Mouse (Mus musculus) fibroblast of lung, adult 2 months (primary cell): ENCODE data around the gene Cfap299.
A peak's percentile ranks its signal among the peaks of the same experiment; 100 is the strongest.

Experiments used
- DNase-seq: peaks from one replicate; pipeline ENCODE4 v3.0.0-alpha.2; 2011; ENCODE audit warnings: low read depth

Gene Cfap299

DNA sequence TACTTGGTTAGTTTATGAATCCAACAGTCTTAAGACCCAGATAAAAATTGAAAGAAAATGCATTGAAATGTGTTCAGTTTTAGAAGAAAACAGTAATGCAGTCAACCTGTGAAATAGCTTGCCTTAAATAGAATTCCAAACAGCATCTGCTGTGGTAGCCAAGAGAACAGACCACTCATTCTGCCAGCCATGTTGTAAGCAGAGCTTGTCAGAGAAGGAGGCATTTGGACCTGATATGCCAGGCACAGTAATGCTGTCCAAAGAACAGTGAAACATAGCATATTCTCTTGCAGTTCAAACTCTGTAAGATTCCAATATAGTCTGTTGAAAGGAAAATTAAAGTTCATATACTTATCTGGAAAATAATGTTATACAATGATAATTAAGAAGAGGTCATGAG, 321.2 kb downstream of the Cfap299 start:
- no peak for DNase-seq

DNA sequence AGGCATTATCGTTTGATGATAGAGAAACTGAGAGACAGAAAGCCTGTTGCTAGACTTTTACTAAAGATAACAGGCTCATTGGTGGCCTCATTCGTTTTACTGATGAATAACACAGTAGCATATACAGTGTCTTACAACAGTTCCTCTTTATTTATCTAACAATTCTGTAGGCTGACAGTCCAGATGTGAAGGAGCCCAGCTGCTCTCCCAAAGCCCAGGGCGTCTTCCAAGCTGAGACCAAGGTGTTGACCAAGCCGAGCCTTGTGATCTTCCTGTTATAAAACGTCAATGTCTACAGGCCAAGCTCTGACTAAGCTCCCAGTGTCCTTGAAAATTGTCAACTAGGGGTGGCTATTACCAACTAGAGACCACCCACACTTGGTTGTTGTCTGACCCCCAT, 321.9 kb downstream of the Cfap299 start:
- DNase-seq, result no peak

DNA sequence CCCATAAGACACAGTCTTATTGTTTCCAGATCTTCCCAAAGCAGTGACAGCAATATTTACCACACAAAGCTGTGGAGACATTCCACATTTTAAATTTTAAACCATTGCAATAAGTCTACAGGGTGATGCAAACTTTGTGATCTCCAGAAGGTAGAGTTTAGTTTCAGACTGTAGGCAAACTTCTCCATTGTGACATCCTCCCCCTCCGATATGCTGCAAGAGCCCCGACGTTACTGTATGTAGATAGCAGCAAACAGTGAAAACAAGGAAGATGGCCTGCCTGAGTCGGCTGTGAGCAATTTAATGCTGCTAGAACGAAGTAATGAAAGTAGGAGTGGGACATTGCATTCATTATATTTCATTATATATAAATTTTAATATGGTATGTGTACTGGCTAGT, 359.1 kb downstream of the Cfap299 start:
- no peak for DNase-seq

DNA sequence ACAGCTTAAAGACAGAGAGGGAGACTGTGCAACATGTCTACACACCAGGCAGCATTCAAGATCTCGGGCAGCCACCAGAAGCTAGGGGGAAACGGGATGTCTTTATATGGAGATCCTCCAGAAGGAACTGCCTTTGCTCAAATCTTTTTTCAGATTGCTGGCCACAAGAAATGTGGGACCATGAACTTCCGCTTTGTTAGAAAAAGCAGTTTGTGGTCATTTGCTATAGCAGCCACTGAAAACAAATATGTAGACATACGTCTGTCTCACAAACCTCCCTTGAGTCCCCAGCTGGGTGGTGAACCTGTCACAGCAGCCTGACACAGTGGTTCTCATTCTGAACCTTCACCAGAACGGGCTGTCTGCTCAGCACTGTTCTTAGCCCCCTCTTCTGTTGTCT, 363.0 kb downstream of the Cfap299 start:
- DNase-seq, result no peak

DNA sequence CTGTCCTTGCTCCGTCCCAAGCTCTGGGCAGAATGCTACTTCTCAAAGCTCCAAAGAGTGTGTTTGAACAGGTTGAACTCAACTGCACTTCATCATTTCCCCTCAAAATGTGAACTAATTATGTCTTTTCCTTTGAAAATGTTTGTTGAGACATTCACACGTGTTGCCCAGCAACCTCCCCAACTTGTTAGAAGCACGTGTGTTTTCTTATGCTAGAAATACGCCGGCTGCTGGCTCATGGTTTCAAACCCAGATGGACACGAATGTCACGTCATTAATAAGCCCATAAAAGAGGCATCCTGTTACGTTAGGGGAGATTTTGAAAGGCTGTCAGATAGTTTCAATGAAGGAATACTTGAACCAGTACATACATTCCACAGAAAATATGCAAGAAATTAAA, 367.2 kb downstream of the Cfap299 start:
- DNase-seq, result no peak

DNA sequence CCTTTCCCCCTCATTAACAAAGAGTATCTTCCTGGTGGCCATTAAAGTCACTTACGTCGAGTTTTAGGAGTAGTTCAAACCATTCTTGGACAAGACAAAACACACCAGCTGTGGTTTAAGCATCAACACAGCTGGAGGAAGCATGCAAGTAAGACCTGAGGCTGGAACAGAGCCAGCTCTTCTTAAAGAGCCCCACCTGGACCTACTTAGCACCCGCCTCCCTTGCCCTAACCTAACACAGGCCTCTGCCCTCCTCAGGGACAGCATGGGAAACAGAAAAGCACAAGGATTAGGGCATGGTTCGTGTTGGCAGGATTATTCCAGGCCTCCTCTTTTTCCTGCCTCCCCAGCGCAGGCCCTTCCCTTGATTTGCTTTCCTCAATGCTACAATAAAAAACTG, 374.9 kb downstream of the Cfap299 start:
- DNase-seq, result no peak

DNA sequence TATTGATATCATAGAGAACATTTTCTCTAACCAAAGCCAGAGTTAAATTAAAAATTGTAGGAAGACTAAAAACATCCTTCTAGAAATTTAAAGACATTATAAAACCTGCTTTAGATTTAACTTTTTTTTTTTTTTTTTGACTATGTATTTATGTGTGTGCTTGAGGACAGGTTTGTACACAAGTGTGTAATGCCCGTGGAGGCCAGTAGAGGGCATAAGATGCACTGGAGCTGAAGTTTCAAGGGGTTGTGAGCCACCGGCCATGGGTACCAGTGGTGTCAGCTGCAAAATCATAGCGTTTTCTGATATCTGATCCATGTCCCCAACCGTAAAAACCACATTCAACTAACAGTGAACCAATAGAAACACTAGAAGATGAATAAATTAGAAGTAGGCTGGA, 377.5 kb downstream of the Cfap299 start:
- no peak for DNase-seq

DNA sequence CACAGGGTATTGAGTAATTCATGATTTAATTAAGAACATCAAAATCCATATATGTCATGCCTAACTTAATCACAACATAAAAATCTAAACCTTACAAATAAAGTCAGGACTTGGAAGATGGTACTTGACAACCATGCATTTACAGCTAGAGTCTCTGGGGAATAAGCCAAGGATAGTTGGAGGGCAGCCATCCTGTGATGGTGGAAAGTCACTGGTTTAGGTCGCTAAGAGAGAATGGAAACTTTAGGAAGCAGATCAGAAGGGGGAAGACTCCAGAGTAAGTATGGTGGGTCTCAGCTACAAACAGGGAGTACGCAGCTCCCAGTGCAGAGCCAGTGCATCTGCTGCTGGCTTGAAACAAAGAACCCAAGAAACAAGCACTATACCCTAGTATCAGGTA, 386.3 kb downstream of the Cfap299 start:
- no peak for DNase-seq

DNA sequence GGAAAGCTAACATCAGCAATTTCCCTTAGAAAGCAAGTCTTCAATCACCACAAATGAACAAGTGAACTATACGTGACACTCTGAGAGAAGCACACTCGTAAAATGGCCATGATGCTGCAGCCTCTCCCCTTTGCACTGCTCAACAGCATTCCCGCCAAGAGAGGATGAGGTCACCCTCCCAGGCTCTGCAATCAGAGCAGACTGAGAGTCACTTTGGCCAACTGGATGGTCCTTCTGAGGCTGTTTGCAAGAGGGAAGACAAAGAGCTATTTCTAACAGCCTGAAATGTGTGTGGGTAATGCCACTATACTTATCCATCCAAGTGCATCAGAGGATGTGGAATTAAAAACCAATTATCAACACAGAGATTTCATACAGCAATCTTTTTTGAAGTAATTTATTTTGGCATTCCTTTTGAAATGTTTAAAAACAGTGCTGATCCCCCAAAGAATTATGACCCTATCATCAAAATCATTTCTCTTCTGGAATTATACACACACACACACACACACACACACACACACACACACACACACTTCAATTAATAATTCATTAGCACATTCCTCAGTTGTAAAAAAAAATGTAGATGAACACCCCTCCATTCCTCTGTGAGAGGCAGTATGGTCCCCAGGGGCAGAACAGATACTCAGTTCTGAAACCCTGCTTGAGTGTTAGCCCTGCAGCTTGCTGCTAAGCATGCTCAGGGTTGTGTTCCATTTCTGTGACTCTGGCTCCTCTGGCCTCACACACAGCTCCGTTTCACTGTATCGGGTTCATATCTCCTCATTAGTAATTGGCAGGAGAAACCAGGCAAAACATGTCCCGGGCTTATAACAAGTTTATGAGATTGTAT, 403.3 kb downstream of the Cfap299 start:
- no peak for DNase-seq

DNA sequence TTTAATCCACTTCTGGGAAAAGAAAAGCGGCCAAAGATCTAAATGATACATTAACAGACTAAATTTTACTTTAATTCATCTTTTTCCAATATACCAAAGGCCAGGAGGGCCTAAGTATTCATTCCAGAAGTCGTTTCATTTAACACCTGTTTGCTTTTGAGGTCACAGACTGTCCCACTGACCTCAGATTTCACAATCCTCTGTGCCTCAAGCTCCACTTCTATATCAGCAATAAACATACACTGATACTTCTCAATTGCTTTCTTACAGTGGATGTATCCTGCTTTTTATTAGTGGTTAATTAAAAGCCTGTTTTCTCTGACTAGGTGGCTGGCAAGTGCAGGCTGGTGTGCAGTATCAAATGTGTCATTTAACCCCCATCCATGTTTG, 403.9 kb downstream of the Cfap299 start:
- no peak for DNase-seq

DNA sequence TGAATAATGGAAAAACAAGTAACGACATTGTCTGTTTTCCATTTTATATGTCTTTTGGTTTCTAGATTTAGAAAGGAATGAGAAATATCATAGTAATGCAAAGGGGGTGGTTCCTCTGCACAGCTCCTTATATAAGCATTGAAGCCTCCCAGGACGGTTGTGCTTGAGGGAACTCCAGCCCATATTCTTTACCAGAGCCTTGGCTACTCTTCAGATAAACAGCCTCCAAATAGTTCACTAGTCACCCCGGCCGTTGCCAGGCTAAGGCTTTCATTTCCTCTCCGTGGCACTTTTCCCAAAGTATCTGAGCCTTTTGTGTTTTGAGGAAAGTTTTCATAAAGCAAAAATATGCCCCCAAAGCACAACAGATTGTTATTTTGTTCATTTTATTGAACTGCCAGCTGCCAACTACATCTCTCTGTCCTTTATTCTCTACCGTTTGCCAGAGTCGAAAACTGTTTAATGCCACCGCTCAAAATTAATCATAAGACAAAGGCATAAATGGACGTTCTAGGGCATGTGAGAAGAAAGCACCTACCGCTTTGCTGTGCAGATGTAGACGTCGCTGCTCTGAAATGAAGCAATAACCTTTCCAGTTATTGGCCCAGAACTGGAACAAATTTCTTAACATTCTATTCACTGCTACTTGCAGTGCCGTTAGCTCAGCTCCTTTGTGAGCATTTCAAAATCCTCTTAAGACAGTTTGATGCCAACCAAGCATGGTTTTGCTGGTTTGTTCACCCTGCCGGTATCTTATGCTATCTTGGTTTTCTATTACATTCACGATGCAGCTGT, 433.0 kb downstream of the Cfap299 start:
- peak; percentile 17 for DNase-seq

DNA sequence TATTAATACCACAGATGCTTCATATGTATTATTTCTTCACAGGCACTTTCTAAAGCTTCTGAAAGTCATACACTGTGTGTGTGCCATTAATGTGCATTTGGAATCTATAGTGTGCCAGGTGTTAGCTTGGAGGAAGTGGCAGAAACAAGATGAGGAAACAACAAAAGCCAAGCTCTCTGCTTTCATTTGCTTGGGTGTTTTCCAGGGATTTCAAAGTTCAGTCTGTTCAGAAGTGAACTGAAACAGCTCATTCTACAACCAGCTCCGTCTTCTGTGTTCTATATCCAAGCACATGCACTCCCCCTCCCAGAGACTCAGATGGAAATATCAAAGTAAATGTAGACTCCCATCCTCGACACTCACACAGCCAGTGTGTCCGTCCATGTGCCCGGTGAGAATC, 449.5 kb downstream of the Cfap299 start:
- no peak for DNase-seq

DNA sequence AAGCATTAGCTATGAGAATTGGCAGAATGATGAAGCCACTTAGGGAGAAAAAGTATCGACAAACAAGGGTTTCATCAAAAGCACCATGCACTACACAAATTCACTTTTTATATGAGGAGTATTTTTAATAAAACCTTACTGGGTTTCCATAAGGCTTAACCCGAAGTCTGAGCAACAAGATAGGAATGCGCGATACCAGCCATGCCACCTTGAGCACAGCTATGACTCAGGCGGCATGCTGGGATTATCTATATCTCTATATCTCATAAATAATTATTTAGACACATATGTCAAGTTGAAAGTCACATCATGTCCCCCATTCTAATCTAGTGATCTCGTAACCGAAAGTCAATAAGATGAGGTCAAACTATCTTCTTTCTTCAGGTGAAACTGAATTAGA, 453.0 kb downstream of the Cfap299 start:
- no peak for DNase-seq

DNA sequence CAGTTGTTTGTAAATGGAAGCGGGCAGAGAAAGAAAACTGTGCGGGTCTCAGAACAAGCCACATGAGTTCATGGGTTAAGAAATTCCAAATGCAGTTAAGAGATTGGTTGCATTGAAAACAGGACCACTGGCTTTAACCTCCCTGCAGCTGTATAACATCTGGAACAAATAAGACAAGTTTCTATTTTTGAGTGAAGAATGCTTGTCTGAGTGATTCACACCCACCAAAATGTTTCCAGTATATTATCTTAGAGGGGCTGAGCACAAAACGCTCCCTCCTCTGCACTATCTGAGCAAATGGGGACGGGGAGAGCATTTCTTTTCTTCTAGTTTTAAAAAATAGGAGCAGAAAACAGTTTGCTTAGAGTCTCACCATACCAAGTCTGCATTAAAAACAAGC, 458.6 kb downstream of the Cfap299 start:
- no peak for DNase-seq

DNA sequence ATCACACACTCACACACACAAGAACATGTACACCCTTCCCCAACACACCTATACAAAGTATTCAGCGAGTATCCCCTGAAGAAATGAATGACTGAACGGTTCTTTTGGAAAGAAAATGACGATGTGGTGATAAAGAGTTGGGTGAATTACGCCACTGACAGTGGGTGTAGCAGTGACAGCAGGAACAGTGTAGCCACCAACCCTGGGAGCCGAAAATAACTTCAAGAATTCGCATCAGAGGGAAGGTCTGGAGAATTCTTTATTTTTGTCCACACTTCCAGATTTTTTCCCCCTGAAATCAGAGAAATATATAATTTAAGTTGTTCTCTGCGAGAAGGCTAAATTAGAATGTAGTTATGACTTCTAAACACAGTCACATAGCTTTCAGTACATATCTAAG, 459.5 kb downstream of the Cfap299 start:
- no peak for DNase-seq

DNA sequence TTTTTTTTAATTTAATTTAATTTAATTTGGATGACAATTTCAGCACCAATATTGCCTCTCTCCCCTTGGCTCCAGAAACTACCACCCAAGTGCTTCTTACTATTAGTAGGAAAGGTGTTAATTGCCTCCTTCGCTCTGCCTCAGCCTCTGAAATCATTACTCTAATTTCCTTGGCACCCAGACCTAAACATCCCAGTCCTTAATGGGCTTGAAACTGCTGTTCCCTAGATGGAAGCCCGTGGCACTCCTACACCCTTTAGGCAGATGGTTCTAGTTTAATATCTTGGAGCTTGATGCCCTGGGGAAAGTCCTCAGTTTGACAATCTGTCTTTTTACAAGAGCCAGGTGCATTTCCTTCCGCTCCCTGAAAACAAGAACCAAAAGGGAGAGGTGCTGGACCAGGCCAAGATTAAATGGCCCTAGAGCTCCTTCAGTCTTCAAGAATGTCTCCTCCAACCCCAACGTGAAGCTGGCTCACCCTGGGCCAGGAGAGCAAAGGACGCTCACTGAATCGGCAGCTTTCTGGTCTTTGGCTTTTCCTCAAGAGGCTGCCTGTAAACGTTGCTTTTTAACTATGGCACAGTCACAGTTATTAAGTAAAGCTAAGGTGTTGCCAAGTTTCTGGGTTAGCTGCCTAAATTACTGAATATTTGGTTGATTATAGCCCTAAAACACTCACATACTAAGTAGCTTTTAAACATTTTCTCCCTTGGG, 461.9 kb downstream of the Cfap299 start:
- DNase-seq, result no peak

DNA sequence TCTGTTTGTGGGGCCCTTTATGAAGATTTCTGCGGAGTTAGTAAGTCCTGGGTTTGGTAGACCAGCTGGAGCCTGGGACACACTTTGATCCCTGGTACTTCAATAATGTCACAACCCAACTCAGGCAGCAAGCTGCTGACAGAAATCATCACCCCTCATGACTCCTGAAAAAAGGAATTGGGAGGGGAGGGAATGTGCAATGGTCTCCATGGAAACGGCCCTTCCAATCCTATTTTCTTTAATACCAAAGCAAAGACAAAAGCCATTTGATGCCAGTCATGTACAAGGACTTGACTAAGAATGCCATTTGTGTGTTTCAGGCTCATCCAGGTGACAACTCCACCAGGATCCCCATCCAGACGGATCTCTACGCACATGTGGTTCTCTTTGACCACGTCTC, 472.4 kb downstream of the Cfap299 start:
- DNase-seq, result no peak

DNA sequence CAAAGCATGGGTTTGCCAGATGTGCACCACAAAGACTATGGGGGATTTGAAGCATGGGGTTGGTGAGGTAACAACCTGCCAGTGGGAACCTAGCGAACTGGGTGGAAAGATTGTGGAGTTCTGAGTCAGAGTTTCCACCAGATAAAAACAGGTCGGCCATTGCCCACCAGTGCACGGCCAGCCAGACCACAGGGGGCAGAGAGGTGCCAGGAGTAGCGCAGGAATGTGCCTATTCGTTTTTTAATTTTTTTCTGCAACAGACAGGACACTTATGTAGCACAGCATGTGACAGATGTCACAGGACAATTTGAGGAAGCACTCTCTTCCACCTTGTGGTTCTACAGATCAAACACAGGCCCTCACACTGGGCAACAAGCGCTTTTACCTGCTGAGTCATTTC, 475.7 kb downstream of the Cfap299 start:
- peak; percentile 3 for DNase-seq

DNA sequence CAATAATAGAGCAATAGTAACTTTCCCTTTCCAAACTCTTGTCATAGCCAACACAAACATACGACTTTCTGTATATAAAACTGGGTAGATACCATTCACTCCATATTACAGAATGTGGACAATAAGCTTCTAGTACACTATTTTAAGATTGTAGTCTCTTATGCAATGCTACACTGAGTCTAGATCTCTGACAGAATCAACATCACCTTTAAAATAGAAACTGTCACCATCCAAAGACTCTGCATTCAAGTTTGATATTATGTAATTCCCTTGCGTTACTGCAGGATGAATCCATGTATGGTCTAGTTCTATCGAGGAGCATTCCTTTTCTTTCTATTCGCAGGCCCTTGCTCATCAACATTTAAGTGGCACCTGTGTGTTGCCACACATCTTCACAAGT, 477.4 kb downstream of the Cfap299 start:
- DNase-seq, result no peak

DNA sequence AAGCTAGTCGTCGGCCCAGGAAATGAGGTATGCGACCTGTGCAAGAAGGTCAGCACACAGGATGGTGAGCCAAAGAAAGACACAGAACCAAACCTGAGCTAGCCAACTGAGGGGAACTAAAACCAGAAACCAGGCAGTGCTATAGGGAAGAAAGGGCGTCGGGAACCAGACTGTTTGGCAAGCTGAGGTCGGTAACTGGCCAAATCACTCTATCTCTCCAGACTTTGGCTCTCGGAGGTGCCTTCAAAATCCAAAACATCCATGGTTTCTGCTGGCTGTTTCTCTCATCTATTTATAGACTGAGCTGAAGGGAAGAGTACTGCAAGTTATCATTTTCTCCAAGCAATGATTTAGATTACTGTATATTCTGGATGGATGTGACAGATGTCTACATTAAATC, 477.9 kb downstream of the Cfap299 start:
- DNase-seq, result no peak

DNA sequence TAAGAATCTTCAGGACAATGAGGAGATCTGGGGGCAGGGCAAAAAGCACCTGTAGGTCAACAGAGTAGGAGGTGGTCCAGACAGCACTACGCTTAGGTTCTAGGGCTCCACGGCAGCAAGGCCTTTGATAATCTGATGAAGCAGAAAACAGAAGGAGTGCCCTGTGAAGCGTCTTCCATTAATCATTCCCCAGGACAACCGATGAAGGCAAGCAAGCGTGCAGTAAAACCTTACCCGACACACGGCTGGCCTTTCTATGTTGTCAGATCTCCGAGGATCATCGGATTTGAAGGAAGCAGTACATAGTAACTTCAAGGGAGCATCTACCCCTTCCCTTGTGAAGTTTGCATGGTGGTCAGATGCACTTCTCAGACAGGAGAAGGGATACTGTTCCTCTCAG, 478.8 kb downstream of the Cfap299 start:
- no peak for DNase-seq

DNA sequence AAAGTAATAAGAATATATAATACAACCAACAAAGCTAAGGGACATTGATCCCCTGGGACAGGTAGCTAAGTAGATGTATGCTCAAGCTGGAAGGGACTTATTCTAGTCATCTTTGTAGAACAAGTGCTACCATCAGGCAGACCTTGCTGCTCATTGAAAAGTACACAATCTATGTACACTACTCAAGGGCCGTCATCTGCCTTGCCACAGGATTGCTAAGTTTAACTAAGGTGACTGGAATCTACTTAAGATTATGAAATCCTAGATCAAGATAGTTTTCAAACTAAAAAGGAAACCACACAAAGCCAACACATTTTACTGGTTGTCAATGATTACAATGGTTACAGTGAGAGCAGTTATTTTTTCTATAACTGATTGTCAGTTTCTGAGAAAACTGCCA, 483.3 kb downstream of the Cfap299 start:
- no peak for DNase-seq

DNA sequence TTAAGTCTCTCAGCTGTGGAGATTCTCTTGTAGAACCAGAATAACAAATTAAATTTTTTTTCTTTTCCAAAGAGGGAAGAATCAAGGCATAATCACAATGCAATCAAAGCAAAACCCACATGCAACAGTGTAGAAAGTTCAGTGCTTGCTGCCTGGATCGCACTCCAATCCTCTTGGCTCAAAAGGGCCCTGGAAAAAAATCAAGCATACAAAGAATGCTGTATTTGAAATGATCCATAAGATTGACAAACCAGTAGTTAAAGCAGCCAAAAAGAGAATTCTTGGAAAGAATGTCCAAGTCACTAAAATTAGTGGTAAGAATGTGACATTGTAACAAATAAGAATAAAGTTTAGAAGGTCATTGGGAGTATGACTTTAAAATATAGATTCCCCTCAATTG, 486.2 kb downstream of the Cfap299 start:
- no peak for DNase-seq
